Mouse (Mus musculus) embryonic facial prominence, embryonic 14.5 days (tissue): ENCODE measurements at regions not wholly inside any gene's neighbourhood (a gene's known extent, or its start where the extent isn't known, plus 50 kb on each side); places are given as distances from the start of the nearest gene placed in this dataset.
A peak's percentile ranks its signal among the peaks of the same experiment; 100 is the strongest.

Source experiments
- ATAC-seq: fragments of 200-750 bp; cut with Nextera tagmentation; 2 replicates; pipeline ENCODE4 v1.8.0; 2017; ENCODE audit warnings: low read depth, moderate number of reproducible peaks, moderate TSS enrichment
- DNase-seq: peaks from one replicate; pipeline ENCODE4 v3.0.0-alpha.2; 2015; ENCODE audit warnings: low spot score
- H3K27ac ChIP-seq: fragments of 300-500 bp; sonication (generic); replicated peaks from 2 replicates; pipeline ENCODE4 v1.5.1; 2014; ENCODE audit warnings: low read depth, mild to moderate bottlenecking, low read length, moderate library complexity
- H3K27me3 ChIP-seq: fragments of 300-500 bp; sonication (generic); replicated peaks from 2 replicates; pipeline ENCODE4 v1.6.1; 2014; ENCODE audit warnings: low read length; ENCODE audit not compliant: control insufficient read depth, insufficient read depth
- H3K36me3 ChIP-seq: fragments of 300-500 bp; sonication (generic); 2 replicates; pipeline ENCODE4 v1.6.1; 2014; ENCODE audit warnings: low read length, mixed read lengths; ENCODE audit not compliant: control insufficient read depth, insufficient read depth
- H3K4me1 ChIP-seq: fragments of 300-500 bp; sonication (generic); 2 replicates; pipeline ENCODE4 v1.6.1; 2014; ENCODE audit warnings: antibody characterized with exemption, low read length; ENCODE audit not compliant: control insufficient read depth, insufficient read depth
- H3K4me2 ChIP-seq: fragments of 300-500 bp; sonication (generic); 2 replicates; pipeline ENCODE4 v1.6.1; 2014; ENCODE audit warnings: low read depth, mild to moderate bottlenecking, low read length, moderate library complexity, mixed read lengths
- H3K4me3 ChIP-seq: fragments of 300-500 bp; sonication (generic); 2 replicates; pipeline ENCODE4 v1.5.1; 2014; ENCODE audit warnings: low read depth, mild to moderate bottlenecking, low read length
- H3K9ac ChIP-seq: fragments of 300-500 bp; sonication (generic); 2 replicates; pipeline ENCODE4 v1.6.1; 2014; ENCODE audit warnings: low read depth, mild to moderate bottlenecking, low read length, moderate library complexity, mixed read lengths
- H3K9me3 ChIP-seq: fragments of 300-500 bp; sonication (generic); 2 replicates; pipeline ENCODE4 v1.6.1; 2016; ENCODE audit warnings: low read length; ENCODE audit not compliant: control insufficient read depth
- WGBS: fragments of 180-500 bp; shearing (Covaris S2); extraction: QIAGEN DNeasy Blood & Tissue Kit; methylation state at CpG from one replicate; pipeline ENCODE4 v1.1.7; 2014; 5-methylcytosine and 5-hydroxymethylcytosine counted together

DNA sequence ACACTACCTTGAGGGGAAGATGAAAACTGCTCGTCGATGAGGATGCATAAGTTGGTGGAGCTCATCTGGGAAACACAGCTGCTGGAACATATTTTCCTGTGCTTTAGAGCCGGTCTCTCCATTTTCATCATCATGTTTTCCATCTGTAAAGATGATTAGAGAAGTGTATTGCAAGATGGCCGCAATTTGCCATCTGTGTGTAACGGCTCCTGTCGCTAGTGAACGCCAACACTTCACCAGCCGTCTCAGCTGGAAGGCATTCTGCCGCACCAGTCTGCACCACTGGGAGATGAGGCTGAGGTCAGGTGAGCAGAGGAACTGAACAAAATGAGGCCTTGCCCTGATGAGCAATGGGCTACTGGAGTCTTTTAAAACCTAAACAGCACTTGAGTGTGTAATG lies 57.4 kb downstream of the Gm21962 start:
- no peak for ATAC-seq
- Histone ChIP-seq H3K4me2 (no peak overlapping the region), H3K27me3 (no peaks in the 10 kb centered on the region), H3K27ac (no peak overlapping the region), H3K4me1 (no peaks in the 10 kb centered on the region), H3K9ac (no peak overlapping the region), H3K9me3 (no peaks in the 10 kb centered on the region), H3K4me3 (no peak overlapping the region), H3K36me3 (no peaks in the 10 kb centered on the region)
- no peak for DNase-seq
- 68% methylated on average over 9 of the region's 9 CpGs for WGBS

DNA sequence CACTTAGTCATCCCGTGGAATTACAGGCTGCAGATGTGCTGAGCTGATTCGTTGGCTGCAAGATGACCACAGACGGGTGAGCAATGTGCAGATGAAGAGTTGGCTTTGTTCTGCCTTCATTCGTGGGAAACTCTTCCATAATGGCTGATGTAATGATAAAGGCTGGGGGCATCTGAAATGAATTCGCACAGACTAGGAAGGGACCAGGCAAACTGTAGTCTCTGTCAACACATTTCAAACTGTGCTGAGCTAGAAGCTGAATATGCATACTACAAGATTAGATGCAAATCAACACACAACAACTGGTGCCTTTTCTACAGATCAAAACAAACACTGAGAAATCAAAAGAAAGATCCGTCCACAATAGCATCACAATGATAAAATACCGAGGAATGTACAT lies 58.1 kb downstream of the Gm21962 start:
- Histone ChIP-seq H3K36me3 (no peaks in the 10 kb centered on the region), H3K9me3 (no peaks in the 10 kb centered on the region), H3K27ac (no peak overlapping the region), H3K4me3 (no peak overlapping the region), H3K27me3 (no peaks in the 10 kb centered on the region), H3K4me2 (no peak overlapping the region), H3K9ac (no peak overlapping the region), H3K4me1 (no peaks in the 10 kb centered on the region)
- ATAC-seq (no peak), DNase-seq (no peak)
- WGBS = 83% methylated on average over 7 of the region's 7 CpGs

DNA sequence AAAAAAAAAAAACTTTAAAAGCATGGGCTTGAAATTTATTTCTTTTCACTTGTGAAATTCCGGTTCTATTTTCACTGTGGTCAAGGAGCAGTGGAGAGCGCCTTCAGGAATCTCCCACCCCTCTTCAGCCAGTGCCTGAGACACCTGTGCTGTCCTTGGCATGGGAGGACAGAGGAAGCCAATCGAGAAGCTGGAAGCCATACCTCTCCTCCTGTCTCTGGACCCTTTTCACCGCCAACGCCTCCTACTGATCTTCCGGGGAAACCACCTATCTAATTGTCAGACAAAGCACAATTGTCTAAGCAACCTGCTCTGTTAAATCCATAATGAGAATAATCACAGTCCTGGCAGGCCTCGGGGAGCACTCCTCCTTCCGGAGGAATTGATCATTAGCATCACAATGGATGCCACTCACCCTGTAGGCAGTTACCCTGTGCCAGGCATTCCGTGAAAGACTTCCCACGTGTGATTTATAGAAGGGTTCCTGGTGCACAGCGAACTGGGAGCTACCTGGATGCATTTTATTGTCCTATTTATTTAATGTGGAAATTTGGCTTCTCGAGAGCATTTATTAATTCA lies 66.0 kb downstream of the Gm21962 start:
- 56% methylated on average over 12 of the region's 12 CpGs for WGBS

DNA sequence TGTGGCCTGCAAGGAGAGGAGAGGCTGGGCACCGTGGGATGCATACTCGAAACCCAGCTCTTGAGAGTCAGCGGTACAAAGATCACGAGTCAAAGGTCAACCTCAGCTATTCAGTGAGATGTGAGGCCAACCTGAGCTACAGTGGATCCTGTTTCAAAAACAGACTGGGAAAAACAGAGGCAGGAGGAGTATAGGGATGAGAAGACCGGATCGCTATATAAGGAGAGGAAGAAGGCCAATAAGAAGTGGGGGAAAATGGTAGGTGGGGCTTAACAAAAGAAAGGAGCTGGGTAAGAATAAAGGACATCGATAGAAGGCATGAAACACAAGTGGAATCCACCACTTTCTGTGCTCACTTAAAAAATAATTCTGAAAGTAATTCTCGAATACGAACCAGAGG lies 70.2 kb downstream of the Gm21962 start:
- no peaks in the 10 kb centered on the region for H3K4me1 ChIP-seq
- no peak for DNase-seq
- no peaks in the 10 kb centered on the region for H3K9me3 ChIP-seq
- ATAC-seq = no peak; the same call in 1 of the 2 replicates
- H3K4me3 ChIP-seq = no peak overlapping the region
- no peaks in the 10 kb centered on the region for H3K27me3 ChIP-seq
- no peak overlapping the region for H3K4me2 ChIP-seq
- no peaks in the 10 kb centered on the region for H3K36me3 ChIP-seq
- H3K27ac ChIP-seq = no peak overlapping the region
- H3K9ac ChIP-seq = no peak overlapping the region
- 60% methylated on average over 9 of the region's 9 CpGs for WGBS

More for the DNA sequence above, 66.0 kb downstream of the Gm21962 start:
- no peaks in the 10 kb centered on the region for H3K27me3 ChIP-seq
- H3K4me2 ChIP-seq = no peak overlapping the region
- no peak overlapping the region for H3K9ac ChIP-seq
- no peak overlapping the region for H3K27ac ChIP-seq
- DNase-seq = peak; percentile 22
- peak; percentile 53; the same call in 1 of the 2 replicates for ATAC-seq
- H3K4me3 ChIP-seq = no peak overlapping the region
- H3K4me1 ChIP-seq = no peaks in the 10 kb centered on the region
- H3K9me3 ChIP-seq = no peaks in the 10 kb centered on the region
- no peaks in the 10 kb centered on the region for H3K36me3 ChIP-seq

DNA sequence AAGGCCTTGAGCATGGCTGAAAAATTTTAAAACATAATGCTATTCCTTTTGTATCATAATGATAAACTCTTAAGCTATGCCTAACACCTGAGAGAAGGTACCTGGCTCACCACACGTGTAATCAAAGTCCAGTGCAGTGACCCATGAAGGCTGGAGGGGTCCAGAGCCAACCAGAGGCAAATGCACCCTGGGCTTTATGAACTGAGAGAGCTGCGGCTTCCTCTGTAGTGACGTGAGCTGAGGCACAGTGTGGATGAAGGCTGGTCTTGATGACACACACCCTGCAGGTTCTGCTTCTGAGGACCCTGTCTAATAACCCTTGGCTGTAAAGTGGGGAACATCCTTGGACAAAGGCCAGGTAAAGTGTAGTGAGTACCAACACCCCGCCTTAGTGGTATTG lies 70.8 kb downstream of the Gm21962 start:
- ATAC-seq = no peak
- H3K27me3 ChIP-seq = no peaks in the 10 kb centered on the region
- H3K4me1 ChIP-seq = no peaks in the 10 kb centered on the region
- H3K9ac ChIP-seq = no peak overlapping the region
- no peaks in the 10 kb centered on the region for H3K9me3 ChIP-seq
- H3K4me2 ChIP-seq = no peak overlapping the region
- 73% methylated on average over 4 of the region's 4 CpGs for WGBS
- no peak overlapping the region for H3K27ac ChIP-seq
- H3K36me3 ChIP-seq = no peaks in the 10 kb centered on the region
- no peak overlapping the region for H3K4me3 ChIP-seq
- DNase-seq = no peak

DNA sequence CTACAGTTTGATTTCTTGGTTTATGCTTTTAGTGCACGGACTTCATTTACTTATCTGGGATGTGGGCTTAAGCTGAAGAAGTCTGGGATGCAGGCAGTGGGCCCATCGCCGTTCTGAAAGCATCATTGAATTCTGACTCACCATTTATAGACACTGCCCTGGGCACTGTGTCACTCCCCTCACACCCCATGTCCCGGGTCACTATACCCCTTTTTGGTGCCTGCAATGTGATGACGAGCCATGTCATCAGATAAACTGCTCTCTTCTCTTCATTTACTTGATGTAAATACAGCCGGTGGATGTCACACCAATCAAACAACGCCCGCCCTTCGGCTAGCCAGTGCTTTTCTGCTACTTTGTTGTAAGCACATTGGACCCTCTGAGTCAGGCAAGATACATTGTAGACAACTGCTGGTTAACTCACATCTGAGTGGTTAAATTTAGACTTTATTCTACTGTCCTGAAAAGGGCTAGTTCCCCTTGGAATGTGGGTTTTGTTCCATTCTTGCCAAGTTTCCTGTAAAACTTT lies 80.5 kb downstream of the Gm21962 start:
- Histone ChIP-seq H3K9me3 (no peaks in the 10 kb centered on the region), H3K4me2 (no peak overlapping the region), H3K9ac (no peak overlapping the region), H3K4me3 (no peak overlapping the region), H3K36me3 (no peaks in the 10 kb centered on the region), H3K27me3 (no peaks in the 10 kb centered on the region), H3K27ac (no peak overlapping the region), H3K4me1 (peaks cover 5% of the 10 kb centered on the region; the same call in 1 of the 2 replicates)
- ATAC-seq (no peak), DNase-seq (no peak)
- 79% methylated on average over 9 of the region's 9 CpGs for WGBS

DNA sequence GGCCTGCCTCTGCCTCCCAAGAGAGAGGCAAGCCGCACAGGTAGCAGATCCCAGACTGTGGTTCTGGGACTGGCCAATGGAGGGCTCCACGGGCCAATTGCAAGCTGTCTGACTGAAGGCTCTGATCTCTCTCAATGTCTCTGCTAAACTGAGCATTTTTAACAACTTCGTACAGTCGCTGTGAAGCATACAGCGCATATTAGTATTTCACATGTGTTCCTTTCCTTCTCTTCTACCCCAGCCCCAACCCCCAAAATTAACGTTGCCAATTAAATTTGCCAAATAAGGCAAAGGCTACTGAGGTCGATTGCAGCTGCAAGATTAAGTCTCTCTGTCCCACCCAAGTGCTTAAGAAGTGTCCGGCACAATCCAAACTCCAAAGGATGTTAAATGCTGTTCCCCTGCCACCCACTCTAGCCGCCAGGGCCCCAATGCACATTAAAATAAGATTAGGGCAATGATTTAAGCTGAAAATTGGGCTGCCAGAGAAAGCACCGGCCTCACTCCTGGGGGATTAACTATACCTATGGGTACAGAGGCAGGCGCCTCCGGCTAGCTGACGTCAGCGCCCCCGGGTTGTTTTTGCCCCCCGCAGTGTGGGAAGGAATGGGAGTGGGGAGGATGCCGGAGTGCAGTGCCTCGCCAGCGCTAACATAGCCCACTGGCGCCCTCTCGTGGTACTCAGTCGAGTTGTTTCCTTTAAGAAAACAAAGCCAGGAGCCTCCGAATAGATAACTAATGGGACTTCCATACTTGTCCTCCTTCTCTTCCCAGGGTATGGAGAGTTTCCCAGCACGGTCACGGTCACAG lies 81.3 kb downstream of the Gm21962 start:
- peak overlapping the region; percentile 48 for H3K9ac ChIP-seq
- peak overlapping the region; percentile 55 for H3K27ac ChIP-seq

DNA sequence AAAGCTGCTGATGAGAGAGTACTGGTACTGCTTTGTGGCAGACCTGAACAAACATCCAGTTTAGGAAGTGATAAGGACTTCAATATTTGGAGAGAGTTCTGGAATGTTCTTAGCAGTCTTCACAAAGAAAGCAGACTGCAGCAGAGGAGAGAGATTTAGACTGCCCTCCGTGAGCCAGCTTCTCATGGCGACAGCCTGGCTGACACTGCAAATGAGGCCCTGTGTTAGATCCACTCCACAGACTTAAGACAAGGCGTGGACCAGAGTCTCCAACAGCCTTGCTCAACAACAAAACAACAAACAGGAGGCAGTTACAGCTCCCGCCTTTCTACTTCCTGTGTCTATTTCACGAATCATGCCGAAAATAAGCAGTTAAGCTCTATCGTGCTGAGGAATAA lies 81.9 kb downstream of the Gm21962 start:
- H3K27ac ChIP-seq = 0 out of 2 replicates have a peak overlapping the region, but pooled peaks have one; percentile 40
- no peak overlapping the region for H3K4me3 ChIP-seq
- ATAC-seq (no peak; the same call in 1 of the 2 replicates), DNase-seq (no peak)
- no peaks in the 10 kb centered on the region for H3K36me3 ChIP-seq
- 64% methylated on average over 7 of the region's 7 CpGs for WGBS
- no peaks in the 10 kb centered on the region for H3K27me3 ChIP-seq
- H3K9ac ChIP-seq = no peak overlapping the region
- H3K4me1 ChIP-seq = peaks cover 5% of the 10 kb centered on the region; the same call in 1 of the 2 replicates
- no peaks in the 10 kb centered on the region for H3K9me3 ChIP-seq
- peak overlapping the region; percentile 59 for H3K4me2 ChIP-seq

More for the DNA sequence above, 81.3 kb downstream of the Gm21962 start:
- DNase-seq (peak; percentile 93), ATAC-seq (peak; percentile 93)
- Histone ChIP-seq H3K9me3 (no peaks in the 10 kb centered on the region), H3K4me2 (peak overlapping the region; percentile 59), H3K27me3 (no peaks in the 10 kb centered on the region), H3K4me3 (peak overlapping the region; percentile 38), H3K4me1 (peaks cover 5% of the 10 kb centered on the region; the same call in 1 of the 2 replicates), H3K36me3 (no peaks in the 10 kb centered on the region)
- 14% methylated on average over 25 of the region's 25 CpGs for WGBS
